Mouse (Mus musculus) T-helper 2 cell (primary cell): ENCODE results near the gene Wasl.

Experiments
- in situ Hi-C: fragments of 300-600 bp; cut with MboI, MseI; formaldehyde crosslinking; loops from one replicate; pipeline ENCODE4 v1.15.1; 2025; ENCODE audit warnings: high pct_unique_total_duplicates

The Wasl gene

DNA sequence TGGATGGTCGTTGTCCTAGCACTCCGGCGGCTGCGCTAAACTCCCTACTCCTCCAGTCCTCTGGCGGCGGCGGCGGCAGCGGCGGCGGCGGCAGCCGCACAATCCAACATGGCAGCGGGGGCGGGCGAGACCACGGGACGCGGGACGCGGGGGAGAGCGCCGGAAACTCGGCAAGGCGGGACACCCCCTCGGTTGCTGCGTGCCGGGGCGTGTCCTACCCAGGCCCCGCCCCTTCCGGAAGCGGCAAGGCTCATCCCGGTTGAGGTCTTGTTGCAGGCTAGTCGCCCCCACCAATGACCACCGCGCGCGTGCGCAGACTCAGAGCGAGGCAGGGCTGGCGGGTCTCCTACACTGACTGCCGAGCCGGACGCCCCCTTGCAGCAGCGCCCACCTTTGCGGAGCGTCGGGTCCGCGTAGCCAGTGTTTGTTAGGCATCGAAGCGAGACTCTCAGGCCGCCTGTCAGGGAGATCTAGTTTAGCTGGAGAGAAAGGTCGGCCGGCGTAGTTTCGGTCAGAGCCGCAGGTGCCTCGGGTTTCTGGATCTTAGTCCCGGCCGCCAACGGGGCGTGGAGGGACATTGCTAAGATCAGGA is at the start of gene Wasl:
Gene Wasl, minus strand, starts transcription at position 143 of the 592 bp plus-strand sequence.
- in situ Hi-C loops: loop anchor here (10.0 kb wide), 1 partner anchor 1140 kb away; the partner anchor contains the start of gene Pot1a

DNA sequence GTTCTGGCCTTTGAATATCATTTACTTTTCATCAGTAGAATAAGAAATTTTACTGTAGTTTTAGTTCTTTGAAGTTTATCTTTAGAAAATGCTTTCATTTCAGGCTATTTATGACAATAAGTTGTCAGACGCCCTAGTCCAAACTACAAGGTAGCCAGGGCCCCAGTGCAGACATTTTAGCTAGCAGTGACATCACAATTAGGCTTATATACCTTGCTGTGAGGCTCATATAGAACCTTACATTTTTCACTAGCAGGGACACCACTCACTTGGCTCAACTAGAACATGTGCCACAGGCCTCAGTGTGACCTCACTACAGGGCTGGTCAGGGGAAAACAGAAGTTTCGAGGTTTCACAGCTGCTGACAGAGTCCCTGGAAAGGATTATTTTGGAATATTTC is 42.7 kb upstream of the Wasl start:
- in situ Hi-C loops: no loop called here

DNA sequence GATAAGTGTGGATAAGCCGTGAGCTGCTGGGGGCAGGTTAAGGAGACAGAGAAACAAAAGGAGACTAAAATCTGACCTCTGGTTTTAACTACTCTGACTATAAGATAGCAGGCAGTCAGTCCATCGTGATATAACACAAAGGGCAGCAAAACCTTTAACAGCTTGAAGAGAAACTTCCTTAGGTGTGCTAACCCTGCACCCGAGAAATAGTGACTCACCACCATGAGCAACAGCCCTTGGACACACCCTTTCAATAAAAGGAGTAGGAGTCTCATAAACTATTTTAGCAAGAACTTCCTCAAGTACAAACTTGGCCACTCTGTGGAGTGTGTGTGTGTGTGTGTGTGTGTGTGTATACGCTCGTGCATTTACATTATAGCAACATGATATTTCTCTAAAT is 42.3 kb upstream of the Wasl start:
- in situ Hi-C loops: no loop called here

DNA sequence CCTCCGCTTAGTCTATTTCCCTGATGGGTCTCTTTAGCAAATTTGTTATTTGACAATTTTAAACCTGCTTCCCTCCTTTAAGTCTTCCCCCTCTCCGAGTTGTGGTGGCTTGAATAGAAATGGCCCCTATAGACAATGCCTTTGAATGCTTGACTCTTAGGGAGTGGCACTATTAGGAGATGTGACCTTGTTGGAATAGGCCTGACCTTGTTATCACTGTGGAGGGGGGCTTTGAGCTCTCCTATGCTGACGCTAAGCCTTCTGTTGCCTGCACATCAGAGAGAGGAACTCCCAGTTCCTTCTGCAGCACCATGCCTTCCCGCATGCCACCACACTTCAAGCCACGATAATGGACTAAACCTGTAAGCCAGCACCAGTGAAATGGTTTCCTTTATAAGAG is 32.4 kb upstream of the Wasl start:
- in situ Hi-C loops: no loop called here

DNA sequence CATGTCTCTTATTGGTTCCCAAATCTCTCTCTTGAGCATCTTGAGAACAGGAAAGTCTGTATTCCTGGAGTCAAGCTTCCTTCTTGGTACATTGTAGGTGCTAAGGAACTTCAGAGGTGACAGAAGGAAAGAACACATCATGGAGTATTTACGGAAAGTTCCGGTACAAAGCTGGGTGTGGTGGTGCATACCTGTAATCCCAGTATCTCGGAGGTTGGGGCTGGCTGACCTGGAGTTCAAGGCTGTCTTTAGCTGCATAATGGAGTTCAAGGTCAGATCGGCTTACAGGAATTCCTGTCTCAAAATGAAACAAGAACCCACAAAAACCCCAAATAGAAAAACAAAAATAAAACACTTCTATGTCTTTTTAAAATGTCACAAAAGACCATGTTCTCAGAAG is 31.3 kb upstream of the Wasl start:
- in situ Hi-C loops: no loop called here

DNA sequence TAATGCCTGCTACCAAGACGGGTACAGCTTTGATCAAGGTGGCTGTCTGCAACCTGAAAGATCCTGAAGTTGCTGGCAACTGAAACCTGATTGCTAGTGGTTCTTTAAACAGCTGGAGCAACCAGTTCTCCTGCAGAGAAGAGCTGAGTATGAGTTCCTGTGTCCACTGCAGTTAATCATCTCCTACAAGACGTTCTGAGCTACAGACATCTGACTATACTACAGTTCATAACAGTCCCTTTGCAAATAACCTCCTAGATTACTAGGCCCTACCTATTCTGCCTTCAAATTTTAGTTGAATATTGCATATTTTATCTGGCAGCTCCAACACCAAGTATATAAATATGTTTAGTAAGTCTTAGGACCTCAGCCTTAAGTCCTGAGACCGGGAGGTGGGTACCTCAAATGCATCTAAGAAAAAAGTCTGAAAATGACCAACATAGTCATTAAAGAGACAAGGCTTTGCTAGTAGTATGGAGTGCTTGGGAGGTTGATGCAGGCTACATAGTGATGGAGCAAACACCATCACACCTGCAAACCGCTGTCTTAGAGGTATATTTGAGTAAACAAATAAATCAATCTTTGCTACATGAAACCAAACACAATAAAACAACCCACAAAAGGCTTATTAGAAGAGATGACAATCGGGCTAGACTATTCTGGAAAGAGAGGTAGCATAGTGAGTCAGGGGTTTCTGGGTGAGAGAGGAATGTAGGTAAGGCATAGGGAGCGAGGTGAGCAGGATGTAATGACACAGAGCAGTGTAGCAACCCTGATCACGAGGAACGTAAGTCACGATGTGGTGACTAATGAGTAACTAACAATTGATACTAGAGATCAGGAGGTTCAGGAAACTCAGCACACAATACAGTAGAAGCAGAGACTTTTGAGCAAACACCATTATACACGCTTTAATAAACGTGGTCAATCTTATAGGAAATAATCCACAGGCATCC is 29.9 kb upstream of the Wasl start:
- in situ Hi-C loops: no loop called here

DNA sequence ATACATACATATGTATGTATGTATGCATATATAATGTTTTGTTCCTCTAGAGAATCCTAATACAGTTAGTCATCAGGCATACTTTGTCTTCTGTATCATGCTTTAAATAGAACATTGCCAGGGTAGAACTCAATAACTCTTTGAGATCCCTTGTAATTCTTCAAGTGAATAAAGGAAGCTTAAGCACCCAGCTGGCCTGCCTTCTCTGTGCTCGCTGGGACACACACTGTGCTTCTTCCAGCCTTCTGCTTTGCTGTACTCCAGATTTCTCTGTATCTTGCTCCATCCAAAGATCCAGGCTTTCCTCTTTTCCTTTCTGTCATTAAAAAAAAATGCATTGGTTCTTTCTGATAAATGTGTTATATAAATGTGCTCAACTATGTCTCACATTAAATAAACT is 23.1 kb upstream of the Wasl start:
- in situ Hi-C loops: no loop called here

DNA sequence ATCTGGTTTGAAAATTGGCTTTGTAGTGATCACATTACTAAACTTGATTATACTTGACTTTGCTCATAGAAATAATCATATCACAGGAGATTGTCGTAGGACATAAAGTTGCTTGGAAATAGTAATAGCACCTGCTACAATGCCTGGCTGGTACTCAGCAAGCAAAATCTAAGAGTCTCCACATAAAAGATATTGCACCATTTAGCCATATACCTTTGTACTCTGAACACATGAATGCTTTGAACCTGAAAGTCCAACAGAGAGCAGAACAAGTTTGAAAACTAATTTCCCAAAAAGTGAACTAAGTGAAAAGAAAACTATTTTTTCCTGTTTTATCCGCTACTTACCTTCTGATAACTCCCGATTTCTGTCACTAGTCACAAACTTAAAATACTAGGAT is 18.3 kb upstream of the Wasl start:
- in situ Hi-C loops: no loop called here

DNA sequence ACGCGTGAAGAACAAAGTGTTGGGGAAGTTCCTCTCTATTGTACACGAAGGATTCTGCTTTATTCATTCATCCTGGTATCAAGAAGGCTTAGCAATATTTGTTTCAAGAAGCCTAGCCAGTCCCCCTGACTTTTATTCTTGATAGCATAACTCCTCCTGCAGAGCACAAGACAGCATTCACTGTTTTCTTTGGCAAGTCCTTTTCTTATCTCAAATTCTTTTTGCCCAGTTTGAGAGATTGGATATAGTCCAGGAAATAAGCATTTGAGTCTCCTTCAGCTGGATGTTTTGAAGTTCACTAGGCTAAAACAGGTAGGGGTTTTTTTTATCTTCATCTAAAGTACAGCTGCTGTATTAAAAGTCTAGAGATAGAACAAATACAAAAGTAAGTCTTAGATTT is 3.0 kb upstream of the Wasl start:
- in situ Hi-C loops: loop anchor here (10.0 kb wide), 1 partner anchor 1137 kb away; the partner anchor contains the start of gene Pot1a

DNA sequence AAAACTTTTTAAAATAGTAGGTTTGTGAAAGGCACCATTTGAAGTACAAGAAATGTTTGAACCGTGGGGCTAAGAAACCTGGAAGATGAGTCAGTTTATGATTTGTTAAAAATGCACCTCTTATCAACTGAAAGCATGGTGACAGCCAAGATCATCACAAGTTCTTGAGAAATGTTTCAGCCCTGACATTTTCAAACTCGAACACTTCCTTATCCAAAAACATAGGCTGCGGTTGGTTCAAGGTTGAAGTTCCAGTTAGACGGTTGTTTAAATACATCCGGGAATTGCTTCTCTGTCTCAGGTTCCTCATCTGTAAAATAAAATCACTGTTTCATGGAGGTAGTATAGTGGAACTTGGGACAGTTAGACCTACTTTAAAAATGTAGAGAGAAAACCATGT is 1.4 kb upstream of the Wasl start:
- in situ Hi-C loops: loop anchor here (10.0 kb wide), 1 partner anchor 1139 kb away; the partner anchor contains the start of gene Pot1a

DNA sequence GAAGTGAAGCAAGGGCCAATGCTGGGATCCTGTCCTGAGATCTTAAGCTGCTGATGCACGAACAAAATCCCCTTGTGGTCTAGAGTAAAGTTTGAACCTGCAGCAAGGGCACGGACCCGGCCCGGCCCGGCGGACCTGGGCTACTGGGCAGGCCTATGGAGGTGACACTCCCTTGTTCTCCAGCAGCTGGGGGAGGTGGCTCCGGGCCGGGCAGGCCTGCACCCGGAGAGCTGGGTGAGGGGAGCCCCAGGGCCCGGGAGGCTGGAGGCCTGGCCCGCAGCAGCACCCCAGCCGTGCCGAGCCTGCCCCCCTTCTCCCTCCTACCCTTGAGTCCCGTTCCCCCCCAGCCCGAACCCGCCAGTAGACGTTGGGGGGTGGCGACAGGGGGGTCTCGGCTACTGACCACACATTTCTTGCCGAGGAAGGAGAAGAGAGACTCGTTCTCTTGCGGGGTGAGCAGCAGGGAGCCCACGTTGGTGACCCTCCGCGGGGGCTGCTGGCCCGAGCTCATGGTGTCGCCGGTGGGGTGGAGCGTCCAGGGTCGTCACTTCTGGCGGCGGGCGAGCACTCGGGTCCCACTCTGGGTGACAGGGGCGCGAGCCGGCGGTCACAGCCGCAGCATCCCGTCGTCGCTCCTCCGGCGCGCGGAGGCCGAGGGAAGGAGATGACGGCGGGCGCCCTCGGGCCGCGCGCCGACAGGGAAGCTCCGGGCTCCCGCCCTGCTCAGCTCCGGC is 509 bp downstream of the Wasl start:
- in situ Hi-C loops: loop anchor here (10.0 kb wide), 1 partner anchor 1141 kb away; the partner anchor contains the start of gene Pot1a

DNA sequence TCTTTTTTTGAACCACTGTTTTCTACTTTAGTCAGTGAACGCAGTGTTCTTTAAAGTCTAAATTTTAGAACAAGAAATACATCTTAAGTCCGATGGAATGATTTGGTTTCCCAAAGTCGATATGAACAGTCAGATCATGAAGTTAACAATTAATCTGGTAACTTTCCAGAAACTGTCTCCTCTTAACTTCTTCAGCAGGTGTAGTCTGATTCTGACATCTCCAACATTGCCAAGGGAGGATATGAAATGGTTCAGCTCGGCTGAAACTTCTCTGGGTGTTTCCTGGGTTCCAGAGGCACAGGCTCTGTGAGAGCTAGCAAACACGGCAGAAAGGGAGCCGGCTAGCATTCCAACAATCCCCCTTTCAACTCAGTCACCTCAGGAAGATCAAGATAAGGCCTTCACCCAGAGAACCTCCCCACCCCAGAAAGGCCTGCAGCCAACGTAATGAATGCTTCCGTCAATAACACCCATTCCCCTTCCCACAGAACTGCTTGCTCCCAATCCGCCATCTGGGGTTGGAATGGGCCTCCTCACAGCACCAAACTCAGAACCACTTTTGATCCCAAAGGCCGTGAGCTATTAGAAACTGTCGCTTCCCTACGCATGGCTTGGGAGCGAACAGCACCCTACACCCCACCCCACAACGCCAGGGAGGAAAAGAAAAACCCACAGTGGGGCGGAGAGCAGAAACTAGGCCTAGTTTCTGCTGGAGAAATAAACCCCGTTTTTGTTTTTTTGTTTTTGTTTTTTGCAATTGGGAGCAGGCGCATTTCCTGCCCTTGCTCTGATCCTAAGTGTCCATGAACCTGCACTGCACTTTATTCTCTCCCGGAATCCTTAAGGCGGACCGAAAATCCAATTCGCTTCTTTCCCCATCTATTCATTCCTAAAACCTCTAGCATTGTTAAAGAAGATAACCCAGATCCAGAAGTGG is 1.3 kb downstream of the Wasl start:
- in situ Hi-C loops: loop anchor here (10.0 kb wide), 1 partner anchor 1141 kb away; the partner anchor contains the start of gene Pot1a

DNA sequence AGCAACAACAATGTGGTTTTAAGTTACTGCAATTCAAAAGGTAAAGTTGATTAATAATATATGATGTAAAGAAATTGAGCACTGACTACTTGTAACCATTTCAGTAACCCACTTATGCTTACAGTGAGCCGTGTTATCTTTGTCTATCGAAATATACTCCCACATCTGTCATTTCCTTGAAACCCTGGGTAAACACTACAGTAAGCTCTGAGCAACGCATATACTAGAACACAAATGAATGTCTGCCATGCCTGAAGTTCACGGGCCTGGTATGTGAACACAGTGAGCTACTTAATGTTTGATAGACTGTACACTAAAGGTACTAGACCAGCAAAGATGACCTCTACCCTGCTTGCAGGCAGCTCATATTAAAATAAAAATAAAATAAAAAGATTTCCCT is 2.3 kb downstream of the Wasl start:
- in situ Hi-C loops: loop anchor here (10.0 kb wide), 1 partner anchor 1142 kb away; the partner anchor contains the start of gene Pot1a

DNA sequence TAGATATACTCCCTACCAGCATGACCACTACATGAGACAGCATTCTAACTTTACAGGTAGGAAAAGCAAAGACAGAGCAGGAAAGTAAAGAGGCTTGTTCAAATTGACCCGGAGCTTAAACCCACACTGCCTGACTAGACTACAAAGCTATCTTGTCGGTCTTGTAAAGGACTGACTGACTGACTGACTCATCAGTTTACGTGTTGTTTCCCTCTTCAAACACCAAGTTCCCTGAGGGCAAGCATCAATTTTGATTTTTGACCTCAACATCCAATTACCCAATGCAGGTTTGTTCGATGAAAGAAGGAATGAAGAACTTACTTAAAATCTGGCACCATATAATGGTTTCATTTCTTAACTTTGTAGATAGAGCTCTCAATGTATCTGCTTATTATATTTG is 2.9 kb downstream of the Wasl start:
- in situ Hi-C loops: loop anchor here (10.0 kb wide), 1 partner anchor 1143 kb away; the partner anchor contains the start of gene Pot1a

DNA sequence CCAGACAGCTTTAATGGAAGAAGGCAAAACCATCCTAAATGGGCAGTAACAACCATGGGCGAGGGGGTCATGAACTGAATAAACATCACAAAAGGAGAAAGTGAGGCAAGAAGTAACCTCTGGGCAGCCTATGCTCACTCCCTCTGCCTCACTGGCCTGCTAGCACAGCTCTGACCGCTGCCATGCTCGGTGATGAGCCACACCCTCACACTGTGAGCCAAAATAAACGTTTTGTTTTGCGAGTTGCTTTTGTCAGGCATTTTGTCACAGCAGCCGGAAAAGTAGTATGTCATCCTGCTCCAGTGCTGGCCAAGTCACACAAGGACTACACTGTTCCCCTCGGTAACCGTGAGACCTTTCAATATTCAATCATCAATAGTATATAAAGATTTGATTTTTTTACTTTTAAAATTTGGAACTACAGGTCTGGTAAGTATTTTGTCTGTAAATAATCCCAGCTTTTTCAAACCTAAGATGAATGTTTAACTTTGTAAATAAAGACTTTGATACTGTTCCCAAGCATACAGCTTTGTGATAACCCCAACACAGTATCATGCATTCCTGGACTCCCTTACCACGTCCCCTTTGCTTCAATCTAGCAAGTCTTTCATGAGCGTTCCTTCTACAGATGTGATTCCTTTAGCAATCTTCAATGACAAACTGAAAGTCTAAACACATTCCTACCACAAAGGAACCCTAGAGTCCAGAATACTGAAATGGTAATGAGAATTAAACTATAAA is 7.0 kb downstream of the Wasl start:
- in situ Hi-C loops: no loop called here

DNA sequence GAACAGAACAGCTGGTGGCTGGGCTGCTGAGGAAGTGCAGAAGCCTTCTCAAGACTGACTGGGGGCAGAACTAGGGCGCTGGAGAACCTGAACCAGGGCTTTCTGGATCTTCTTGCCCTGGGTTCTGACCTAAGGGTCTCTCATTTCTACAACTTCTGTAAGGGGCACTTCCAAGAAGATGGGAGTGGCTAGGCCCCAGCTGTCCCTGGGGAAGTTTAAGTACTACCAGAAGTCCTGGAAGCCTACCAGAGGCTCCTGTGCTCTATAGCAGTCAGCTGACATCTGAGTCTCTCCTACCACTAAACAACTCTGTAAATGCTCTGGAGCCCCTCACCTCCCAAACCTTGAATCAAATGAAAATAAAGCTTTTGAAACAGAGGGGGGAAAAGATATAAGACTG is 8.7 kb downstream of the Wasl start:
- in situ Hi-C loops: no loop called here

DNA sequence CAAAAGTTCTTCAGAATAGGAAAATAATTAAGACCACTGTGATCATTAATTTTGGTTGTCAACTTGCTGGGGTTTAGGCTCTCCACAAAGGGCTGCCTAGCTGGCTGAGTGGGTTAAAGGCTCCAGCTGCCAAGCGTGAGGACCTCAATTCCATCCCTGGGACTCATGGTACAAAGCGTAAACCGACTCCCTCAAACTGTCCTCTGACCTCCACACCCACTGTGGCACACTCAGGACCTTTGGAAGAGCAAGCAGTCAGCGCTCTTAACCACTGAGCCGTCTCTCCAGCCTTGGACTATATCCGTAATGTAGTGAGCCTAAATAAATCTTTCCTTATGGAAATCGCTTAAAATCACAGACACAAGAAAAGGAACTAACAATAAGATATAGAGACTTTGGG is 13.3 kb downstream of the Wasl start:
- in situ Hi-C loops: no loop called here

DNA sequence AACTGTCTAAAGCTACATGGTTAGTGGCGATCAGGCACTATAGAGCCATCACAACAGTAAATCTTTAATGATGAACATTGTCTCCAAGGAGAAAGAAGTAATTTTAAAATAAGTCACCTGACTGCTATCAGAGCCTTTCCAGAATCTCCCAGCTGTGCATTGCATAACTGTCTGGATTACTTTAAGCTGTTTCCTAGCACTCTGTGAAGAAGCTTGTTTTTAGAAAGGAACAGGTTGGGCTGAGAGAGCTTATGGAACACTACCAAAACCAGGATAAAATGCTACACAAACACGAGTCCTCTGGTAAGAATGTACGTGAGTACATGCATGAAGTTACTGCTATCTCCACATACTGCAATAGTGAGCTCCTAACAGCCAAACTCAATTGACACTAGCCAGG is 14.1 kb downstream of the Wasl start:
- in situ Hi-C loops: no loop called here

DNA sequence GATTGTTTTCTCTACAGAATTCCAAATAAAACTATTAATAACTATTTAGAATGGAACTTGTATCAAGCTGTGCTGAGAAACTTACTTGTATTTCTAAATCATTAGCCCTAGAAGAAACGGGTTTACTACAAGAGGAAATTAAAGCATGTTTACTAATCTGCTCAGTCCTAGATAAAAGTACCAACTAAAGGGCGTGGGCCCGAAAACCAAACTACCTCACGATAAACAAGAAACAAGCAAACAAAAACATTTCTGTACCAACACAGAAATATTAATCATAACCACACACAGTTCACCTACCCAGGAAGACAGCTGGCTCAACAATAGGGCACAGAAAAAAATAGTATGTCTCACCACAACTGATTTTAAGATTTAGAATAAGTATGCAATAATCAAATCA is 16.4 kb downstream of the Wasl start:
- in situ Hi-C loops: no loop called here

DNA sequence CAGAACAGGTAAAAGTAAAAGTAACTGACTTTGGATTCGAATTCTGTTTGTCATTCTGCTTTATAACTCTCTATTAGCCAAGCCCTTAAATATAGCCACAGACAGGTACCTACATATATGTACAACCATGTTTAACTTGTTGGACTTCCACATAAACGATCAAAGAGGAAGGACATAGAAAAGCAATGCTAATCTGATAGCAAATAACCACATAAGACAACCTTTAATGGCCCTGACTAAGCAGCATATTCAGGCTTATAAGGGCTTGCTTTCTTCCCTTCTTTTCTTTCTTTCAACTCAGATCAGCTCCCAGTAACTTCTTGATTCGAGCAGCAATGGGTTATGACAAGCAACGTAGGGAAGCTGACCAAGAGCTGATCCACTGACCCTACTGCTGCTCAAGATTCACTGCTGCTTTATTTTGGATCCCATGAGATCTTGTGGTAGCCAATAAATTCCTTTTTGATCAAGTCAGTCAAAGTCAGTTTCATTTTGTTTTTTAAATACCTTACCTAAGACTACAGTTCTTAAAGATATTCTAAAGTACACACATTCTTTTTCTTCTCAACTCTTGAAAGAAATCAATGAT is 17.6 kb downstream of the Wasl start:
- in situ Hi-C loops: no loop called here
